Mouse (Mus musculus): ENCODE results near the gene Kcnk1. TPM values are rescaled to one million over a fixed set of nuclear protein-coding genes. Genes with fewer than 3 reads are reported as not detected.

The Kcnk1 gene
- polyA plus RNA-seq, 1 experiment from 2014 or later = 36.7 TPM

GRCm38 (mm10) chr8:125987996-125988395, 7.0 kb upstream of the Kcnk1 start:
- Histone ChIP-seq H3K4me2 (replicated peaks; ENCODE audit: low read depth) (no peak overlapping the region), H3K9me3 (ENCODE audit: control insufficient read depth) (no peaks in the 10 kb centered on the region), H3K27me3 (replicated peaks; ENCODE audit: control insufficient read depth, insufficient read depth, low read length) (no peaks in the 10 kb centered on the region), H3K36me3 (ENCODE audit: control insufficient read depth, insufficient read depth) (no peaks in the 10 kb centered on the region), H3K9ac (ENCODE audit: low read depth, low read length) (no peak overlapping the region), H3K27ac (ENCODE audit: low read depth, low read length) (no peak overlapping the region), H3K4me1 (replicated peaks; ENCODE audit: control insufficient read depth, insufficient read depth, low read length) (no peaks in the 10 kb centered on the region), H3K4me3 (ENCODE audit: low read depth, low read length) (no peak overlapping the region)
- 44% methylated on average over 2 of the region's 2 CpGs for WGBS
- no peak for TF ChIP-seq CTCF (IDR thresholded peaks at IDR 0.05; ENCODE audit: low read depth)
- no peak for ATAC-seq

- no peaks in the 10 kb centered on the region for H3K27me3 ChIP-seq (replicated peaks; ENCODE audit: control insufficient read depth, insufficient read depth, low read length)
- no peak overlapping the region for H3K27ac ChIP-seq (ENCODE audit: low read depth, low read length)
- no peak overlapping the region for H3K4me2 ChIP-seq (replicated peaks; ENCODE audit: low read depth)
- H3K9ac ChIP-seq (ENCODE audit: low read depth, low read length) = no peak overlapping the region
- 0 out of 2 replicates have a peak, but pooled peaks cover 9% of the 10 kb centered on the region for H3K4me1 ChIP-seq (replicated peaks; ENCODE audit: control insufficient read depth, insufficient read depth, low read length)
- no peak for ATAC-seq
- H3K36me3 ChIP-seq (ENCODE audit: control insufficient read depth, insufficient read depth) = no peaks in the 10 kb centered on the region
- WGBS = 59% methylated on average over 9 of the region's 9 CpGs
- no peak overlapping the region for H3K4me3 ChIP-seq (ENCODE audit: low read depth, low read length)
- TF ChIP-seq CTCF (IDR thresholded peaks at IDR 0.05; ENCODE audit: low read depth) = no peak
- no peaks in the 10 kb centered on the region for H3K9me3 ChIP-seq (ENCODE audit: control insufficient read depth)
Measured at GRCm38 (mm10) chr8:125993636-125994035, 1.3 kb upstream of the Kcnk1 start.

GRCm38 (mm10) chr8:125996031-125996839, 1.3 kb downstream of the Kcnk1 start:
- no peak overlapping the region for H3K27ac ChIP-seq (ENCODE audit: low read depth, low read length)
- H3K27me3 ChIP-seq (replicated peaks; ENCODE audit: control insufficient read depth, insufficient read depth, low read length) = no peaks in the 10 kb centered on the region
- H3K4me2 ChIP-seq (replicated peaks; ENCODE audit: low read depth) = peak overlapping the region; percentile 91
- 20% methylated on average over 14 of the region's 14 CpGs for WGBS
- H3K36me3 ChIP-seq (ENCODE audit: control insufficient read depth, insufficient read depth) = no peaks in the 10 kb centered on the region
- H3K9me3 ChIP-seq (ENCODE audit: control insufficient read depth) = no peaks in the 10 kb centered on the region
- peak overlapping the region; percentile 56 for H3K4me3 ChIP-seq (ENCODE audit: low read depth, low read length)
- no peak for TF ChIP-seq CTCF (IDR thresholded peaks at IDR 0.05; ENCODE audit: low read depth)
- no peak for ATAC-seq
- H3K4me1 ChIP-seq (replicated peaks; ENCODE audit: control insufficient read depth, insufficient read depth, low read length) = 0 out of 2 replicates have a peak, but pooled peaks cover 9% of the 10 kb centered on the region
- H3K9ac ChIP-seq (ENCODE audit: low read depth, low read length) = peak overlapping the region; percentile 53

GRCm38 (mm10) chr8:125996980-125997379, 2.0 kb downstream of the Kcnk1 start:
- no peaks in the 10 kb centered on the region for H3K36me3 ChIP-seq (ENCODE audit: control insufficient read depth, insufficient read depth)
- peak overlapping the region; percentile 46; the same call in 1 of the 2 replicates for H3K27ac ChIP-seq (ENCODE audit: low read depth, low read length)
- H3K27me3 ChIP-seq (replicated peaks; ENCODE audit: control insufficient read depth, insufficient read depth, low read length) = no peaks in the 10 kb centered on the region
- H3K9ac ChIP-seq (ENCODE audit: low read depth, low read length) = no peak overlapping the region
- ATAC-seq = no peak
- H3K4me1 ChIP-seq (replicated peaks; ENCODE audit: control insufficient read depth, insufficient read depth, low read length) = 0 out of 2 replicates have a peak, but pooled peaks cover 9% of the 10 kb centered on the region
- WGBS = 21% methylated on average over 6 of the region's 6 CpGs
- peak overlapping the region; percentile 56 for H3K4me3 ChIP-seq (ENCODE audit: low read depth, low read length)
- H3K4me2 ChIP-seq (replicated peaks; ENCODE audit: low read depth) = peak overlapping the region; percentile 91
- H3K9me3 ChIP-seq (ENCODE audit: control insufficient read depth) = no peaks in the 10 kb centered on the region
- no peak for TF ChIP-seq CTCF (IDR thresholded peaks at IDR 0.05; ENCODE audit: low read depth)

- H3K27ac ChIP-seq (ENCODE audit: low read depth, low read length) = peak overlapping the region; percentile 46; the same call in 1 of the 2 replicates
- H3K36me3 ChIP-seq (ENCODE audit: control insufficient read depth, insufficient read depth) = no peaks in the 10 kb centered on the region
- ATAC-seq = no peak
- H3K9me3 ChIP-seq (ENCODE audit: control insufficient read depth) = no peaks in the 10 kb centered on the region
- 0 out of 2 replicates have a peak, but pooled peaks cover 9% of the 10 kb centered on the region for H3K4me1 ChIP-seq (replicated peaks; ENCODE audit: control insufficient read depth, insufficient read depth, low read length)
- no peak overlapping the region for H3K9ac ChIP-seq (ENCODE audit: low read depth, low read length)
- H3K4me3 ChIP-seq (ENCODE audit: low read depth, low read length) = no peak overlapping the region
- 55% methylated on average over 5 of the region's 5 CpGs for WGBS
- H3K4me2 ChIP-seq (replicated peaks; ENCODE audit: low read depth) = peak overlapping the region; percentile 91
- H3K27me3 ChIP-seq (replicated peaks; ENCODE audit: control insufficient read depth, insufficient read depth, low read length) = no peaks in the 10 kb centered on the region
- no peak for TF ChIP-seq CTCF (IDR thresholded peaks at IDR 0.05; ENCODE audit: low read depth)
Measured at GRCm38 (mm10) chr8:125997550-125997949, 2.6 kb downstream of the Kcnk1 start.

- ATAC-seq = peak; percentile 78
- TF ChIP-seq CTCF (IDR thresholded peaks at IDR 0.05; ENCODE audit: low read depth) = no peak
- peak overlapping the region; percentile 29; the same call in 1 of the 2 replicates for H3K27ac ChIP-seq (ENCODE audit: low read depth, low read length)
Measured at GRCm38 (mm10) chr8:125999842-126000395, 4.9 kb downstream of the Kcnk1 start.

More at GRCm38 (mm10) chr8:125999842-126000395, 4.9 kb downstream of the Kcnk1 start:
- Histone ChIP-seq H3K36me3 (ENCODE audit: control insufficient read depth, insufficient read depth) (no peaks in the 10 kb centered on the region), H3K4me3 (ENCODE audit: low read depth, low read length) (no peak overlapping the region), H3K4me1 (replicated peaks; ENCODE audit: control insufficient read depth, insufficient read depth, low read length) (0 out of 2 replicates have a peak, but pooled peaks cover 9% of the 10 kb centered on the region), H3K9me3 (ENCODE audit: control insufficient read depth) (no peaks in the 10 kb centered on the region), H3K9ac (ENCODE audit: low read depth, low read length) (no peak overlapping the region), H3K4me2 (replicated peaks; ENCODE audit: low read depth) (0 out of 2 replicates have a peak overlapping the region, but pooled peaks have one; percentile 13), H3K27me3 (replicated peaks; ENCODE audit: control insufficient read depth, insufficient read depth, low read length) (no peaks in the 10 kb centered on the region)
- WGBS = 42% methylated on average over 7 of the region's 7 CpGs
